Mouse (Mus musculus) adrenal gland, postnatal 36 days (tissue): ENCODE results near the gene Ppp1r1c. TPM values are rescaled to one million over a fixed set of nuclear protein-coding genes. Genes with fewer than 3 reads are reported as not detected.

Experiments
- DNase-seq, 2 experiments: peaks; one replicate each; pipeline ENCODE4 v3.0.0; 2021; ENCODE audit warnings: mixed read lengths in 1 of 2
- total RNA-seq, 2 experiments: library from RNA; stranded (reverse); gene quantifications; 2 replicates each; pipeline ENCODE4 v1.2.3; 2021

Gene Ppp1r1c
- total RNA-seq, 2 experiments from 2014 or later, result not detected

DNA sequence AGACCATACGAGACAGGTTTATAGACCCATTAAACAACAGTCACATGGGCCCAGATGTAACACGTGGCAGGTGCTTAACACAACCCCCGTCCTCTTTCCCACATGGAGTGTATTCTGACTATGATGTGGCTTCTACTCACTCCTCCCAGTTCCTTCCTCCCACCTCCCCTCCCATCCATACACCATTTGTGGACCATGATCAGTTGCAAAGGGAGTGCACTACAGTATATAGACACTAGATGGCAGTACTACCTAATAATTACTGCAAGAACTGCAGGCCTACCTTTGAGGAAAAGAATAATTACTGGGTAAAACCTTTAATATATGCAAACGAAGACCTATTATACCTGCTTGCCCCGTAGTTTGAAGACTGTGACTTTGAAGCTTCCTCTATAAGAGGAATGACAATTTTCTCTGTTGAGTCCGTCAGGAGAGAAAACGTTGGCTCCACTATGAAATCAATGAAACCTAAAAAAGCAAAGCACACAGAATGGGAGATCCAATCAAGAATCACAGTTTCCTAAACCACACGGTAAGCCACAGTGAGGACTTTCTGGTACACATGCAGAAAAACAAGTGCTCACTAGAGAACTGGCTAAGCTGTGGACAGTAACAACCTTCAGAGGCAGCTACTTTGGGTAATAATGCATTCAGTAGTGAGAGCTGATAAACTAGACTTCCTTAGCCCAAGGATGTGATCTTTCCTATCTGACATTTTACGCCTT, 157.9 kb downstream of the Ppp1r1c start:
- peak in 1 of 2 experiments; percentile 5 for DNase-seq

Other genes starting within 250 kb of the Ppp1r1c start
- gene Itprid2, start 72.4 kb upstream of the Ppp1r1c start, total RNA-seq, result 10 to 100 TPM; 47.5 to 51.2 TPM